Mouse (Mus musculus): ENCODE results near the gene Opa3. TPM values are rescaled to one million over a fixed set of nuclear protein-coding genes. Genes with fewer than 3 reads are reported as not detected.

Gene Opa3
- polyA plus RNA-seq (2015; fragmentation: Nextera tagmentation; extraction: Ambion mirVana) = 38.5 and 41.8 TPM in 2 replicates

DNA sequence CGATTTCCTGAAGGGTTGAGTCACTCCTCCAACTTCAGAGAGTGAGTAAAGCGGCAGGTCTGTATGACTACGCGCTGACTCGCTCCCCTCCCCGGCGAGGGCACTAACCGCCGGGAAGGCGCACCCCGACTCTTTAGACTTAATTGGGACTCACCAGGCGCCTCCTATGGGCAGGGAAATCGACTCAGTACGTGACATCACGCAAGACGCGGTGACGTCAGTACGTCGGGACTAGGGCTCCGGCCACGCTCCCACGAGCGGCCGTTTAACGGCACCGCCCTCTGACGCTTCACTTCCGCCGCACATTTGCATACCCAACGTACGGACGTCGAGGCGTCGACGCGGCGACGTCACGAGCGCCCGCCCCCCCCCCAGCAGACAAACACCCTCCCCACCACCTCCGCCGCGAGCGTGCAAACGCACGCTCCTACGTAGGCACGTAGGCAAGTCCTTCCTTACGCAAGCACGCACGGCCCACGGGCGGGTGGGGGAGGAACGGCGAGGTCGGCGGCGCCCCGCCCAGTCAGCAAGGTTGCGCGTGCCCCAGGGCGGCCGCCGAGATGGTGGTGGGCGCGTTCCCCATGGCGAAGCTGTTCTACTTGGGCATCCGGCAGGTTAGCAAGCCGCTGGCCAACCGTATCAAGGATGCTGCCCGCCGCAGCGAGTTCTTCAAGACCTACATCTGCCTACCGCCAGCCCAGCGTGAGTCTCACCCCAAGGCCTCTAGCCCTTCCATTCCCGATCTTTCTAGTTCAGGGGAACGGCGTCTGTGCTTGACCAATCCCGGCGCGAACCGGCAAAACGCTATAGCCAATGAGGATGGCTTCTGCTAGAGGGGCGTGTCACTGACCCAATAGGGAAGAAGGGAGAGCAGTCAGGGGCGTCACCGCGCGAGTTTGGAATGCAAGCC is at the start of gene Opa3:
TSS of gene Opa3 (plus strand) at position 452 of the 910 bp plus-strand sequence.
- H3K4me1 ChIP-seq (replicated peaks) = peaks cover 25% of the 10 kb centered on the region
- H3K9me3 ChIP-seq = no peaks in the 10 kb centered on the region
- WGBS = under 1% methylated on average over 79 of the region's 91 CpGs
- no peaks in the 10 kb centered on the region for H3K27me3 ChIP-seq
- H3K4me2 ChIP-seq = peak within 1 kb of the TSS; percentile 89
- H3K9ac ChIP-seq = peak within 1 kb of the TSS; percentile 80
- peak within 1 kb of the TSS; percentile 100 for H3K27ac ChIP-seq (replicated peaks)
- no peaks in the 10 kb centered on the region for H3K36me3 ChIP-seq
- ATAC-seq (ENCODE audit: low FRiP score, low read depth) = peak; percentile 95
- peak within 1 kb of the TSS; percentile 67 for H3K4me3 ChIP-seq

DNA sequence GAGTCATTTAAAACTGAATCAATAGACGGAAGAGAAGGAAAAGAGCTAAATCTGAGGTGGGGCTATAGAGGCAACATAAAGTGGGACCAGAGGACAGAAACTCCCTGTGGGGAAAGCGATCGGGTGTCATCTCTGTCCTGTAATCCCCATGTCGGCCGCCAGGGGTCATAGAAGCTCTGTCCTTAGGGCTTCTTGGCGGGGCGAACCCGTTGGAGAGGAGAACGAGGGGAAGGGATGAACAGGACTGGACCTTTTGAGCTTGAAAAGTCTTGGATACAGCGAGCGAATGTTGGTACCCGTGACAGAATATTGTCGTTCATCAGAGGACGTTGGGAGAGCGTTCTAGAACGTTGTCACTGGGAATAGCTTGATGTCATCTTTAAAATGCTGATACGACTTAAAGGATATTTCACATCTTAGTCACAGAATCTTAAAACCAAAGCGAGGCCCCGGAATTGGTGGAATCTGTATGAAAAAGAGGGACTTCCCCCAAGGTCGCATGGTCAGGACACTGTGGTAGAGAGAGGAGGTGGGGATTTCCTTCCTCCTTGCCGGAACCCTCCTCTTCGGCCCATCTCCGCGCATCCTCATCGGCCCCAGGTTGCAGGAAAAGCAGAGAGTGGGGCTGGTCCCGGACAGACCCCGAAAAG is 49.6 kb upstream of the Opa3 start:
- Histone ChIP-seq H3K9ac (peak overlapping the region; percentile 83; the same call in 1 of the 2 replicates), H3K4me1 (replicated peaks) (peaks cover 39% of the 10 kb centered on the region), H3K36me3 (peaks cover 11% of the 10 kb centered on the region; the same call in 1 of the 2 replicates), H3K4me3 (peak overlapping the region; percentile 78), H3K27me3 (peaks cover 31% of the 10 kb centered on the region; the same call in 1 of the 2 replicates), H3K4me2 (peak overlapping the region; percentile 78), H3K9me3 (no peaks in the 10 kb centered on the region), H3K27ac (replicated peaks) (no peak overlapping the region)
- ATAC-seq (ENCODE audit: low FRiP score, low read depth) = no peak
- 8% methylated on average over 27 of the region's 27 CpGs for WGBS

- H3K27me3 ChIP-seq = peaks cover 31% of the 10 kb centered on the region; the same call in 1 of the 2 replicates
- under 1% methylated on average over 30 of the region's 32 CpGs for WGBS
- no peak overlapping the region for H3K27ac ChIP-seq (replicated peaks)
- H3K4me3 ChIP-seq = peak overlapping the region; percentile 78
- H3K4me1 ChIP-seq (replicated peaks) = peaks cover 39% of the 10 kb centered on the region
- H3K4me2 ChIP-seq = peak overlapping the region; percentile 78
- peaks cover 13% of the 10 kb centered on the region; the same call in 1 of the 2 replicates for H3K36me3 ChIP-seq
- 0 out of 2 replicates have a peak overlapping the region, but pooled peaks have one; percentile 14 for H3K9ac ChIP-seq
- ATAC-seq (ENCODE audit: low FRiP score, low read depth) = no peak
- H3K9me3 ChIP-seq = no peaks in the 10 kb centered on the region
Observed at GRCm38 (mm10) chr7:19179173-19179572, 49.0 kb upstream of the Opa3 start.

DNA sequence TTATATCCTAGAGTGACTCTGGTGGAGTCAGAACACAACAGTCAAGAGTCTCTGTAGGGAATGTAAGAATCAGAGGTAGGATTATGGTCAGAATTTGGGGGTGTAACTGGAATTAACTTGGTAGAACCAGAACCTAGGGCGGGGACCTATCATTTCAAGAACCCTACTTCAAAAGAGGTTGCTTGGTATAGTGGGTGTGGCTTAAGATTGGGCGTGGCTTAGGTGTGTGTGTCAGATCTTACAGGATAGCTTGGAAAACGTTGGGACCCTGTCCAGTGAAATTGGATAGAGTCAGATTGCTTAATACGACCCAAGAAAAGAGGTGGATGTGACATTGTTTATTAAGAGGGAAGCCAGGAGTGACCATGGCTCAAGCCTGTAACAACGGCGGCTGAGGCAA is 48.2 kb upstream of the Opa3 start:
- Histone ChIP-seq H3K27ac (replicated peaks) (no peak overlapping the region), H3K4me3 (peak overlapping the region; percentile 78), H3K9ac (no peak overlapping the region), H3K9me3 (no peaks in the 10 kb centered on the region), H3K4me2 (peak overlapping the region; percentile 78), H3K27me3 (peaks cover 31% of the 10 kb centered on the region; the same call in 1 of the 2 replicates), H3K36me3 (peaks cover 13% of the 10 kb centered on the region; the same call in 1 of the 2 replicates), H3K4me1 (replicated peaks) (peaks cover 47% of the 10 kb centered on the region)
- ATAC-seq (ENCODE audit: low FRiP score, low read depth) = no peak
- 49% methylated on average over 6 of the region's 6 CpGs for WGBS

- no peak for ATAC-seq (ENCODE audit: low FRiP score, low read depth)
- H3K27ac ChIP-seq (replicated peaks) = no peak overlapping the region
- H3K9ac ChIP-seq = peak overlapping the region; percentile 15
- peaks cover 19% of the 10 kb centered on the region for H3K36me3 ChIP-seq
- H3K4me1 ChIP-seq (replicated peaks) = peaks cover 49% of the 10 kb centered on the region
- H3K27me3 ChIP-seq = peaks cover 31% of the 10 kb centered on the region; the same call in 1 of the 2 replicates
- peak overlapping the region; percentile 50 for H3K4me2 ChIP-seq
- H3K9me3 ChIP-seq = no peaks in the 10 kb centered on the region
- WGBS = 6% methylated on average over 26 of the region's 27 CpGs
- H3K4me3 ChIP-seq = peak overlapping the region; percentile 29
Observed at GRCm38 (mm10) chr7:19180862-19181429, 47.2 kb upstream of the Opa3 start.

DNA sequence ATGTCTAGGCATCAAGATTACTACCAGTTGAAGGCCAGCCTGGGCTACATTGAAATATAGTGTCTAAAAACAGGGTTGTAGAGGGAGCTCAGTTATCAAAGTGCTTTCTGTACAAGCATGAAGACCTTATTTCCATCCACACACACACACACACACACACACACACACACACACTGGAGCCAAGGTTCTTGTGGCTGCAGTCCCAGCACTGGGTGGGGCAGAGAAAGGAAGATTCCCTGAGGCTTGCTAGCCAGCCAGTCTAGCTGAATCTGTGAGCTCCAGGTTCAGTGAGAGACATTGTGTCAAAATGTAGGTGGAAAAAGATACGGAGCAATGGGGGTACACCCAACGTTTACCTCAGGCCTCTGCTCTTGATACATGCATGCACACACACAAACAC is 43.9 kb upstream of the Opa3 start:
- H3K4me1 ChIP-seq (replicated peaks) = peaks cover 24% of the 10 kb centered on the region
- no peak overlapping the region for H3K4me2 ChIP-seq
- no peaks in the 10 kb centered on the region for H3K9me3 ChIP-seq
- peaks cover 16% of the 10 kb centered on the region; the same call in 1 of the 2 replicates for H3K27me3 ChIP-seq
- H3K36me3 ChIP-seq = peaks cover 42% of the 10 kb centered on the region
- H3K9ac ChIP-seq = no peak overlapping the region
- H3K27ac ChIP-seq (replicated peaks) = peak overlapping the region; percentile 23; the same call in 1 of the 2 replicates
- ATAC-seq (ENCODE audit: low FRiP score, low read depth) = no peak
- WGBS = 63% methylated on average over 2 of the region's 2 CpGs
- no peak overlapping the region for H3K4me3 ChIP-seq

DNA sequence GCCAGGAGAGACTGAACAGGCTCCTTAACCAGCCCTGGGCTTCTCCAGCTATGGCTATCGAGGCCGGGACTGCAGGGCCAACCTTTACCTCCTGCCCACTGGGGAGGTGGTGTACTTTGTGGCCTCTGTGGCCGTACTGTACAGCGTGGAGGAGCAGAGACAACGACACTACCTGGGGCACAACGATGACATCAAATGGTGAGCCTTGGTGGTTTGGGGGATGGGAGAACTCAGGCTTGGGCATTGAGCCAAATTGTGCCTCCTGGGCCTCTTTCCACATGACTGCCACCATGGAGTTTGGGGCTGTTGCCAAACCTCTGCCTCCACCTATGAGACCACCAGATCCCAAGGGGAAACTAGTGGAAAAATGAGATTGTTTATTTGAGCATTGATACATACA is 43.4 kb upstream of the Opa3 start:
- H3K9me3 ChIP-seq = no peaks in the 10 kb centered on the region
- WGBS = 46% methylated on average over 6 of the region's 6 CpGs
- H3K27me3 ChIP-seq = peaks cover 11% of the 10 kb centered on the region; the same call in 1 of the 2 replicates
- H3K4me3 ChIP-seq = no peak overlapping the region
- peaks cover 43% of the 10 kb centered on the region for H3K36me3 ChIP-seq
- H3K4me2 ChIP-seq = no peak overlapping the region
- peaks cover 19% of the 10 kb centered on the region for H3K4me1 ChIP-seq (replicated peaks)
- peak overlapping the region; percentile 23; the same call in 1 of the 2 replicates for H3K27ac ChIP-seq (replicated peaks)
- ATAC-seq (ENCODE audit: low FRiP score, low read depth) = 0 out of 2 replicates have a peak, but pooled peaks have one; percentile 12
- H3K9ac ChIP-seq = no peak overlapping the region

DNA sequence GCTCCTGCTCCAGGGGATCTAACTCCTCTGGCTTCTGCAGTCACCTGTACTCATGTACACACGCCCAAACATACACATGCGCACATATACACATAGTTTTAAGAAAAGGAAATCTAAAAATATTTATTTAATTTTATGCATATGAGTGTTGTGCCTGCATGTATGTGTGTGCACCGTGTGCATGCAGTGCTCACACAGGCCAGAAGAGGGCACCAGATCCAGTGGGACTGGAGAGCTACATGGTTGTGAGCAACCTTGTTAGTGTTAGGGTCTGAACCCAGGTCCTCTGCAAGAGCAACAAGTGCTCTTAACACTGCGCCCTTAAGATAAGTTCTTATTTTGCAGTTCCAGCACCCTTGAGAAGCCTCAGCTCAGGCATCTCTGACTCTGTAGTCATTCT is 33.5 kb upstream of the Opa3 start:
- H3K36me3 ChIP-seq = peaks cover 63% of the 10 kb centered on the region
- H3K4me3 ChIP-seq = no peak overlapping the region
- H3K27ac ChIP-seq (replicated peaks) = no peak overlapping the region
- no peak for ATAC-seq (ENCODE audit: low FRiP score, low read depth)
- no peaks in the 10 kb centered on the region for H3K4me1 ChIP-seq (replicated peaks)
- WGBS = 96% methylated on average over 4 of the region's 4 CpGs
- no peaks in the 10 kb centered on the region for H3K27me3 ChIP-seq
- H3K9me3 ChIP-seq = no peaks in the 10 kb centered on the region
- no peak overlapping the region for H3K9ac ChIP-seq
- no peak overlapping the region for H3K4me2 ChIP-seq

- ATAC-seq (ENCODE audit: low FRiP score, low read depth) = no peak
- WGBS = 66% methylated on average over 6 of the region's 6 CpGs
- Histone ChIP-seq H3K4me2 (no peak overlapping the region), H3K4me3 (no peak overlapping the region), H3K36me3 (peaks cover 59% of the 10 kb centered on the region), H3K27me3 (no peaks in the 10 kb centered on the region), H3K9me3 (no peaks in the 10 kb centered on the region), H3K9ac (no peak overlapping the region), H3K27ac (replicated peaks) (no peak overlapping the region), H3K4me1 (replicated peaks) (no peaks in the 10 kb centered on the region)
Observed at GRCm38 (mm10) chr7:19196676-19197075, 31.5 kb upstream of the Opa3 start.

DNA sequence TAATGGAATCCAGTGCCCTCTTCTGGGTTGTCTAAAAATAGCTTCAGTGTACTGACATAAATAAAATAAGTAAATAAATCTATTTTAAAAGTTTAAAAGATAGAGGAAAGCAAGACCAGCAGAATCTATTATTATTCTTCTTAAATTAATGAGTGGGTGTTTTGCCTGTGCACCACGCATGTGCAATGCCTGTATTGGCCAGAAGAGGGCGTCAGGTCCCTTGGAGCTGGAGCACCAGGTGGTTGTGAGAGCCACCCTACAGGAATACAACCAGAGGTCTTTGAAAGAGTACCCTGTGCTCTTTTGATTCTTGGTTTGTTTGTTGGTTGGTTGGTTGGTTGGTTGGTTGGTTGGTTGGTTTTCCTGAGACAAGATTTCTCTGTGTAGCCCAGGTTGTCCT is 30.1 kb upstream of the Opa3 start:
- Histone ChIP-seq H3K36me3 (peaks cover 50% of the 10 kb centered on the region), H3K9ac (no peak overlapping the region), H3K4me3 (no peak overlapping the region), H3K4me1 (replicated peaks) (no peaks in the 10 kb centered on the region), H3K9me3 (no peaks in the 10 kb centered on the region), H3K4me2 (no peak overlapping the region), H3K27me3 (no peaks in the 10 kb centered on the region), H3K27ac (replicated peaks) (no peak overlapping the region)
- 35% methylated on average over 2 of the region's 2 CpGs for WGBS
- ATAC-seq (ENCODE audit: low FRiP score, low read depth) = no peak

DNA sequence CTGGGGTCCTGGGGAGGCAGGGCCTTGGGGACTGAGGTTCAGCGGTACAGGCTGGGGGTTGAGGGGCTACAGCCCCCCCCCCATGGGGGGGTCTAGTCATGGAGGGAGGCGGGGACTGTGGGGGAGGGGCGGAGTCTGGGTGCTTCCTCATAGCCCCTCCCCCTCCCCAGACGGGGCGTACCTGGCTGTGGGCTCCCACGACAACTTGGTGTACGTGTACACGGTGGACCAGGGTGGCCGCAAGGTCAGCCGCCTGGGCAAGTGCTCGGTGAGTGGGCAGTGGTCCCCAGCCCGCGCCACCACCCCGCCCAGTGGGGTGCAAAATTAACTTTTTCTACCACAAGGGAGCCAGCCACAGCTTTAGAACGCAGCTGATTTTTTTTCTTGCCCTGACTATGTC is 26.5 kb upstream of the Opa3 start:
- no peak overlapping the region for H3K27ac ChIP-seq (replicated peaks)
- no peaks in the 10 kb centered on the region for H3K27me3 ChIP-seq
- 67% methylated on average over 14 of the region's 15 CpGs for WGBS
- H3K4me2 ChIP-seq = no peak overlapping the region
- no peaks in the 10 kb centered on the region for H3K4me1 ChIP-seq (replicated peaks)
- no peak for ATAC-seq (ENCODE audit: low FRiP score, low read depth)
- H3K36me3 ChIP-seq = peaks cover 45% of the 10 kb centered on the region
- H3K9me3 ChIP-seq = no peaks in the 10 kb centered on the region
- H3K9ac ChIP-seq = no peak overlapping the region
- H3K4me3 ChIP-seq = no peak overlapping the region

Data from hindbrain, embryonic 15.5 days (tissue).